Mouse (Mus musculus) left cerebral cortex, postnatal 14 days (tissue): ENCODE data around the gene Dab1. TPM values are rescaled to one million over a fixed set of nuclear protein-coding genes. Genes with fewer than 3 reads are reported as not detected.
A peak's percentile ranks its signal among the peaks of the same experiment; 100 is the strongest.

Experiments used
- DNase-seq, 2 experiments: peaks; one replicate each; pipeline ENCODE4 v3.0.0; 2021 to 2022; ENCODE audit warnings: low spot score in 2 of 2, mixed read lengths in 1 of 2
- intact Hi-C: fragments of 180-260 bp; cut with DNase I; formaldehyde crosslinking; loops from one replicate; pipeline ENCODE4 v1.15.1; 2025
- total RNA-seq, 2 experiments: library from RNA; stranded (reverse); gene quantifications; 2 replicates each; pipeline ENCODE4 v1.2.3; 2021

Gene Dab1
- total RNA-seq, 2 experiments from 2014 or later, result 92.3 to 101 TPM

DNA sequence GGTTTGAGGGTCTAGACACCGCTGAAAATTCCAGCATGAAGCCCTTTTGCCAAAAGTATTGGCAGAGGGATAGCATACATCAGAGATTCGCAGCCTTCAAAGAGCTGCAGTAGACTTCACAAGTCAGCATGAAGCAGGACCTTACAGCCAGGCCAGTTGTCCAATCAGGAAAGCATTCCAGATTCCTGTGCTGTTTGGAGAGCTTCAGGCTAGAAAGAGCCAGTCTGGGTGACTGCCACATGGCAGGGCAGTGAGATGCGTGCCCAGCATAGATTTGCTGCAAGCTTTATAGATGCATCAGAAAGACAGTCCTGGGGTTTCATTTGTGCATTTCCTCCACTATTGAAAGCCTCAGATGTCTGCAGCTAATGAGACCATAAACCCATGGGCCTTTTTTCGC, 66.0 kb downstream of the Dab1 start:
- no peak for DNase-seq
- intact Hi-C loops, result no loop called here

DNA sequence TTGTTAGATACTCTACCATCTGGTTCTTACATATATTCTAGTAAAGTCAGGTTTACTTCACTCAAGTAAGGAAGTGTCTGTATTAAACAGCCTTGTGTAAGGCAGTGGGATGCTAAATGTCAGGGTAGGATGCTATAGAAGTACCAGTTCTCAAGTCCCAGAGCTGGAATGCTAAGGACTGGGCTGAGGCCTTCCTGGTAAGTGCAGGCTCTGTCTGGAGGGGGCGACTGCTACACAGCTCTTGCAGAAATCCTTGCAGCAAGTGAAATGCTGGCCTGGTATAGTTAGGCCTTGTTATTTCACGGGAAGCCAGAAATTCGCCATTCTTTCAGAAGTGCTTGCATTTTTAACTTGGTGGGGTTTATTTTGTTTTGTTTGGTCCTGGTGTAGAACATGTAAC, 72.6 kb downstream of the Dab1 start:
- DNase-seq, result peak in 1 of 2 experiments; percentile 61
- intact Hi-C loops, result loop anchor here (10.0 kb wide), 1 partner anchor 983 kb away; no protein-coding TSS in a partner anchor

DNA sequence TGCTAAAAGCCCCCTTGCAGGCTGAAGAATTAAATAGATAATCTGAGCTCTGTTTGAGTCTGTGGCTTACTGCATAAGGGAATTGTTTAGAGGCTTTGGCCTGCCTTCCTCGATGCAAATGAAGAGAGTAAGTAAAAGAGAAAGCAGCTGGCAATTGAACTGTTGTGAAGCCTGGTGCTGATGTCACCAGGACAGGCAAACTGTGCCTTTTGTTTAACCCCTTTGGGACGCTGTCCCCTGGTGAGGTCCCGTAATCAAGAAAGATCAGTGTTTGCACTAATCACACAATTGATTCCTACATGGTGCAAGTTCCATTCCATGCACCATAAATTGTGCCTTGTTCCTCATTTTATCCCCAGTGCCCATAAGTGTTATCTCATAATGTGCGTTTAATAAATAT, 80.6 kb downstream of the Dab1 start:
- intact Hi-C loops, result loop anchor here (10.0 kb wide), 1 partner anchor 975 kb away; no protein-coding TSS in a partner anchor
- no peak for DNase-seq

DNA sequence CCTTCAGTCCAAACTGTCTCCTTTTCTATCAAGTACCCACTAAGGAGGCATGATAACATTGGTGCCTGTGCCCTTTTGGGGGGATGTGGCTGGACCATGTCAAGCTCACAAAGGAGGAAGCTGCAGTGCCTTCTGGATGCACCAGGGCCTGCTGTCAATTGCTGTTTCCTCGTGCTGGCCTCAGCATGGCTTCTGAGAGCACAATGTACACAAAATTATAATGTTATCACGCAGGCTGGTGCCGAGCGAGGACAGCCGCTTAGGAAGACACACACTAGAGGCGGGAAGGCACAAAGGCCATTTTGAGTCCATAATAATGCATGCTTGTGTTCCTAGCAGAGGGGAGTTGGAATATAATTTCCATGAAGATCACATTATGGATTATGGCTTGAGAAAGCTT, 81.2 kb downstream of the Dab1 start:
- no peak for DNase-seq
- intact Hi-C loops, result no loop called here

DNA sequence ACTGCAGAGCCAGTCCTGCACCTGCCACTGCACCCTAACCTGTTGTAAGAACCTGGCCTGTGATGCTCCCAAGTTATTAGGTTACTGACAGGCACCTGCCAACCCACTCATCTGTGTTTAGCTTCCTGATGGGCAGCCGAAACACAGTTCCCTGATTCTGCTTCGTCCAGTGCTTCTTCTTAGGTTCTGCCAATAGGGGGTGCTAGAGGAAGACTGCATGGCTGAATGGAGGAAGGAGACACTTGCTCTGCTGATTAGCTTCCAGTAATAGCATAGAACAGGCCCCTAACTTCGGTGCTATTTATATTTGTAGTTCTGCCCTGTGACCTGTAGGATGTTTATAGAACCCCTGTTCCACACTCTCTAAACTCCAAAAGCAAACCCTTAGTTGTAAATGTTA, 83.0 kb downstream of the Dab1 start:
- intact Hi-C loops, result no loop called here
- no peak for DNase-seq

DNA sequence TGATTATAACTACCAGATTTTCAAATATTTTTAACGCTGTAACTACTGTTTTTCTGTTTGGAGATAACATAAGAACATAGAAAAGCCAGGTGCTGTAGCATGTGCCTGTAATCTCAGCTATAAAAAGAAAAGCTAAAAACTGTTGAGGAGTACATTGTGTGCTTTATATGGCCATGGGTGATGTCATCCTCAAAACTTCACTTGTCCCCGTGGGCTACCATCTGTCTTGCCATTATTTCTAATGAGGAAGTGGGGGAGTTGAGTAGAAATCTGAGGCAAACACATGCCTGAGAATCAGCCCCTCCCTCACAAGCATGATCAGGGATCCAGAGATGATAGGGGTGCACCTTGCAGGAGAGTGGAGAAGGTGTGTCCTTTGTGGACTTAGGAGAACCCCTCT, 85.3 kb downstream of the Dab1 start:
- DNase-seq, result no peak

DNA sequence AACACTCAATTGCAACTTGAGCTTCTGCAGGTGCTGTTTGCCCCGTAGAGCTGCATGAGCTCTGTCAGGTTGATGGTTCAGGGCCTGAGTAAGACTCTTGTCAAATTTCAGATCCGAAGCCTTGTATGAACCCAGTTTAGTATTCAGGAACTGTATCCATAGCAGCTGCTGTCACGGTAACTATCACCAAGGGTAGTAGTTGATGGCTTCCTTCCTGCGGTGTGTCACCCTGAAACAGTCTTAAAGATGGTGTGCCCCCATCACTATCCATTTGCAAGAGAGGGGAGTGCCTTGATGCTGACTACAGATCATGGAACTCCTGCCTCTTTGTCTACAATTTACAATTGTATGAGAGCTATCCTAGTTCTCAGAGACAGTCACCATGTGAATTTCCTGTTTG, 87.3 kb downstream of the Dab1 start:
- intact Hi-C loops, result no loop called here
- DNase-seq, result peak in 1 of 2 experiments; percentile 58

More for the DNA sequence above, 85.3 kb downstream of the Dab1 start:
- intact Hi-C loops, result no loop called here

DNA sequence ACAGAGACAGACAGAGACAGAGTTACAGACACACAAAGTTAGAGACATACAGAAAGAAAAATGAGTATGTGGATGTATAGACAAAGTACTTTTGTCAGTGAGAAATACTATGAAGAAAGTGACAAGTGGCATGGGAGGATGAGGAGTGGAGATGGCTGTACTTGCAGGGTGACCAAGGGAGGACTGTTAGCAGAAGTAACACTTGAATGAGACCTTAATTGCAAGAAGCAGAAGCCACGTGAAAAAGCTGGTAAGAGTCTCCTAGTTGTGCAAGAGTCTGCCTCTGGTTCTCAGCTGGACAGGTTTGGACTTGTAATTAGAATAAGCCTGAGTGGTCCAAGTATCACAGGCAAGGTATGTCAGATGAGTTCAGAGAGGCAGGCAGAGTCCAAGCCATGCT, 88.0 kb downstream of the Dab1 start:
- intact Hi-C loops, result no loop called here
- no peak for DNase-seq

DNA sequence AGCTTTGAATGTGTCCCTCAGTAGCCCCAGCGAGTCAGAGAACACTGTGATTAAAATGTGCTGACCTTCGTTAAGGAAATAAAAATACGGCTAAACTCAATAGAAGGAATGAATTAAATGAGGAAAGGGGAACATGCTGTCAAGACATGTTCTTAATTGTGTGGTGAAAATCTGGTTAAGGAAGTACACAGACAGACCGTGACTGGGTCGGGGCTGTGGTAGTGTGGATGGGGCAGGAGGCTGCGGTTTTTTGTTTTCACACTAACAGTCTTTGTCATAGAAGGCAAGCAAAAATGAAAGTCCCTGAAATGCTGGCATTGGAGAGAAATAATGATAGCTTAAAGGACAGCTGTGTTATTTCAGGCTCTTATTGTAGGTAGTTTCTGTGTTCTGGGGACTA, 92.2 kb downstream of the Dab1 start:
- intact Hi-C loops, result no loop called here

DNA sequence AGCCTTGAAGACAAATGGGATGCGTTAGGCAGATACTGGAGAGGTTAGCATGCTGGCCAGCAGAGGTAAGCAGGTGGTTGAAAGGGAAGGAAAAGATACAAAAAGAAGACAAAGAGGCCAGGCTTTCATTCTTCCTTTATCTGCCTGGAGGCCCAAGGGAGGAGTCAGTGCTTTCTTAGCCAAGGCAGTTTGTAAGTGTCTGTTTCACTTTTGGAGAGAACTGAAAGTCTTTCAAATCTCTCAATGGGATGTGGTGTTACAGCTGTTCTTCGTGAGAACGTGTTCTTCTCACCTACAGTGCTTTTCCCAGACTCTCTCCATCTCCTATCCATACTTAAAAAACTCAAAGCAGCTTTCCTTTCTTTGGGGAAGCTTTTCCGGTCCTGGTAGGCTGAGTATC, 94.8 kb downstream of the Dab1 start:
- DNase-seq, result no peak
- intact Hi-C loops, result no loop called here

More for the DNA sequence above, 92.2 kb downstream of the Dab1 start:
- no peak for DNase-seq

DNA sequence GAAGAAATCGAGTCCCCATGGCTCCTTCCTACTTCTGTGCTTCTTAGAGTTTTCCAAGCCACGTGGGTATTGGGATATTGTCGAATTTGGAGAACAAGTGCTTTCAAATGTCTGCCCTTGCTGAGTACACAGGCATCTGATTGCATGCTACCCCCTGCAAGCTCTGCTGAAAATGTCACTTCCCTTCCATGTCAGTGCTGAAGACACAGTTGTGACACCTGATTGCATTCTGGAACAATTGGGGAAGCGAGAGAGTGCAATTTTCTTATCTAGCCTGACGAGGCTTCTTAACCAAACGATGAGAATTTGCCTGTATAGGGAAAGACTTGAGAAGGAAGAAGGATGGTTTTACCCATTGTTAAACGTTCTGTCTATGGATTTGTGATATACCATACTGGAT, 95.8 kb downstream of the Dab1 start:
- intact Hi-C loops, result no loop called here
- DNase-seq, result no peak

DNA sequence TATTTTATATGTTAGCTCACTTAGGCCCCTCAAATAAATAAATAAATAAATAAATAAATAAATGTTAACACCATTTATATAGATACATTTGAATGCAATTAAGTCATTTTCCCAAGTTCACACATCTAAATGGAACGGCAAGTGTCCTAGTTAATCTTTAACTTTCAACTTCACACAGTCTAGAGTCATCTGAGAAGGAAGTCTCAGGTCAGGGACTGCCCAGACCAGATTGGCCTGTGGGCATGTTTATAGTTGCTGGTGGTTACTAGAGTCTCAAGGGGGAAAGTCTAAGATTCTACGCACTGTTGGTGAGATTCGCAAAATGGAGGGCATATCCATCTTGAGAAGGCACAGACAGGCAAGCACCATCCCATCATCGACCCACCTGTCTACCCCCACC, 96.4 kb downstream of the Dab1 start:
- no peak for DNase-seq

DNA sequence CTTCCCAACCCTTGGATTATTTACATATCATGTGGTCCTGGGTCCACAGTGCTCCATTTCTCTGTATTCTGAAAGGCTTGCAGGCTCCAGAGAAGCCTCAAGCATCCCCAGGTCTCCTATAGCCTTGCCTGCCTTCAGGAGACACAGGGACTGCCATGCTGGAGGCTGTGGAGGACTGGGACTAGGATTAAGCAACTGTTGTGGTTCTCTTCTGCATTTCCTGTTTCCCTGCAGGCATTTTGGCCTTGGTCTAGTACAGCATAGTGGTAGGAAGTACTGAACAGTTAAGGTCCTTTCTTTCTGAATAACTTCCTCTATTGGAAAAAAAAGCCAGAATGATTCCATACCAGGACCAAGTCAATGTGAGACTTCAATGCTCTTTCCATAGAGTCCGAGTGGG, 103.6 kb downstream of the Dab1 start:
- intact Hi-C loops, result no loop called here
- DNase-seq, result no peak

More for the DNA sequence above, 96.4 kb downstream of the Dab1 start:
- intact Hi-C loops, result no loop called here

DNA sequence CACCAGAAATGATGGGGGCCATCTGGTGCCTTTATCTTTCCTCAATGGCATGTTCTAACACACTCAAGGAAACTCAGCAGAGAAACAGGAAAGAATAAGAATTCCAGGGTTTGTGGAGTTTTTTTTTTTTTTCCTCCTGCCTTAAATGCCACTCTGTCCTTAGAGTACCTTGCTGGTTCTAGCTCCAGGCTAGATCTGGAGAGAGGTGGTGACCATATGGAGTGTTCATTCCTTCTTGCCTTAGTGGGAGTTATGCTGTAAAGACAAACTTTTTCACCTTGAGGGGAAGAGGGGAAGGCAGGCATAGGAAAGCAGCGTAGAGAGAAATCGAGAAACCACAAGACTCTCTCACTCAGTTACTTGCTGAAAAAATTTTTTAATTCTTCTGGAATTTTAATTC, 107.3 kb downstream of the Dab1 start:
- intact Hi-C loops, result no loop called here
- DNase-seq, result no peak

DNA sequence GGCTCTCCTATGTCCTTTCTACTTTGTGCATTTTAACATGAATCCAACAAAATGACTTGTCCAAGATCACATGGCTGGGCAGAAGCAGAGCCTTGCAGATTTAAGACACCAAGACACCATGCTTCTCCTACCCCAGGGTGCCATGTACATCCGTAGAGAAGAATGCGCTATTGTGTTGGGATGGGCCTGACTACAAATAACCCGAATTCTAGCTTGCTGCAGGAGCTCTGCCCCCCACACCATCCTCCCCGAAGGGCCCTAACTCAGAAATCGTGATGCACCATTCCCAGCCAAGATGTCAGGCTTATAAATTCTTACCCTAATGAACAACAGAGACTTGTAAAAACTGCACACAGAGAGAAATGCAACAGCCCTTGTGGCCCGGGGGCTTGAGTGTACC, 118.0 kb downstream of the Dab1 start:
- DNase-seq, result no peak
- intact Hi-C loops, result no loop called here

DNA sequence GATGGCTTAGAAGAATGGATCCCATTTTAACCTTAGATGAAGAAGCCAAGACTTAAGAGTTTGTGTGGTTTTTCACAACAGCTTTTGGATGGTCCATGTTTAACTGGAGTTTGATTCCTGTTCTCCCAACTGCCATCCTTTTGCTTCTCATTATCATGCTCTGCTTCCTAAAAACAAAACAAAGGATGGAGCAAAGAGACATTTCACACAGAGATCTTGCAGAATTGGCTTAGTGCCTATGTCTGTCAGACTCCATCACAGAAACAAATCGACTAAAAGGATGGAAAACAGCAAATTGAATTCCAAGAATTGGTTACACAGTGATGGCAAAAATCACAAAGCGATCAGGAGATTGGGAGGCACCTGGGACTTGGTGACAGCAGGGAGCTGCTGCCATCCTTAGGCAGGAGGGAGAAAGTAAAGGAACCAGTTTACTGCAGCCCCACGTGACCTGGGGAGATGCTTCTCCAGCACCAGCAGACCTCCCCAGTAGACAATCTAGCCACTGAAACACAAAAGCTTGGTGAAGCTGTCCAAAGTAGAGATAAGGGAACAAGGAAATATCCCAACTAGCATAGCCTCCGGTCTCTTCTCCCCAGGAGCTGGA, 132.2 kb downstream of the Dab1 start:
- intact Hi-C loops, result no loop called here
- no peak for DNase-seq

DNA sequence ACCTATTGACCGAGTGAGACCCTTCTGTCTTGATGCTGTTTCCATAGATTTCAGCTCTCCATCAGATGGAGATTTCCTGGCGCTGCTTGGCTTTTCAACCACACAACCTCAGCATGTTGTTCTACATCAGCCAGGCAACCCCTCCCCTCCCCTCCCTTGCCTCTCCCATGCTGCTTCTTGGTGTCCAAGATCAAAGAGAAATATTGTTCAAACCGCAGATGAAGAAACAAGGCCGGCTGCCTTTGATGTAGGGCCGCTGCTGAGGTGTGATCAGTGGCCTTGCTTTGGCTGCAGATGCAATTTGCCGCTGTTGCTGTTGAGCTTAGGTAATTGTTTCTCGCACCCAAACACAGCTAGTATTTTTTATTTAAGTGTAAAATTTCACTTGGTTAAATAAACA, 135.4 kb downstream of the Dab1 start:
- no peak for DNase-seq
- intact Hi-C loops, result no loop called here

DNA sequence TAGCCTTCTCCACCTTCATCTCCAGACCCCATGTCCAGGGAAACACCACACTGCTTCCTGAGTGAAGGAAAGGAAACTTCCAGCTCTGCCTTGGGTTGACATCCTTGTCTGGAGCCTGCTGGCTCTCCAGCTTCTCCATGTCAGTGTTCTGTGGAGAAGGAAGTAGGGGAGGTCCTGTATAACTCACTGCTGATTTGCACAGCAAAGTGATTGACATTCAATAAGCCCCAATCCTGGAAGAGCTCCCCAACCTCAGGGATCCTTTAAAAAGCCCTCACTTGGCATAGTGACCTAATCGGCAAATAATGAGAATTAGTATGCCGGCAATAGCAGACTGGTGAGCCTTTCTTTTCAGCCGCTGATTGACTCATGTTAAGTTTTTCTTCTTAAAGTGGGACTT, 138.1 kb downstream of the Dab1 start:
- intact Hi-C loops, result no loop called here
- no peak for DNase-seq

DNA sequence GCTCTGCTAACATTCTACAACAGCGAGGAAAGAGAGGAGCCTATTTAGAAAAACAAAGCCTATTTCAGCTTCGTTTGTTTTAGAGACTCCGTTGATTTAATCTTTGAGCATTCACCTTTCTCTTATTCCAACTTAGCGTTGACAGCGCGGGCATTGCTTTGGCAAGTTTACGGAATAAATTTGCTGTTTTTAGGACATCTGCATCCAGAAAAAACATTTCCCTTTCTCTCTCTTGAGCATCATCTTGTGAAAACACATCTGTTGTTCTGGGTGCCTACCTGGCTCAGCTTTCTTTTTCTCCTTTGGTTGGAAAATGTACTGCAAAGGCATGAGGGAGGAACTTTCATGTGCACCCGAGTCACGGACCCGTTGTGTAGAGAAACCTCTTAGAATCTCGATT, 143.3 kb downstream of the Dab1 start:
- intact Hi-C loops, result no loop called here
- peak in 1 of 2 experiments; percentile 13 for DNase-seq

DNA sequence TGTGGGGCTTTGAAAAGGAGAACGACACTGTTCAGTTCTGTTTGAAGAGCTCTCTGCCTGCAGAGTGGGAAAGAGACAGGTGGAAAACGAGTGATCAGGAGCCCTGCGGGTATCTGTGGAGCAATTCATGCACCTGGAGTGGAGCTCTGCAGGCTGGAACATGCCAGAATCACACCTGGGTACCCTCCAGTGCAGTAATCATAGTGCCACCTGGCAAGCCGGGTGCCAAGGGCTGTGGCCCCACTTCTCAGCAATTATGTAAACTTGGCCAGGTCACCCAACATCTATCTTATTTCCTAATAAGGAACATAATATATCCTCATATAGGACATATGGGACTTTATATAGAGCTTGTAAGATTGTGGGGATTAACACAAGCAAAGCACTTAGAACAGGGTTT, 156.6 kb downstream of the Dab1 start:
- no peak for DNase-seq
- intact Hi-C loops, result no loop called here

DNA sequence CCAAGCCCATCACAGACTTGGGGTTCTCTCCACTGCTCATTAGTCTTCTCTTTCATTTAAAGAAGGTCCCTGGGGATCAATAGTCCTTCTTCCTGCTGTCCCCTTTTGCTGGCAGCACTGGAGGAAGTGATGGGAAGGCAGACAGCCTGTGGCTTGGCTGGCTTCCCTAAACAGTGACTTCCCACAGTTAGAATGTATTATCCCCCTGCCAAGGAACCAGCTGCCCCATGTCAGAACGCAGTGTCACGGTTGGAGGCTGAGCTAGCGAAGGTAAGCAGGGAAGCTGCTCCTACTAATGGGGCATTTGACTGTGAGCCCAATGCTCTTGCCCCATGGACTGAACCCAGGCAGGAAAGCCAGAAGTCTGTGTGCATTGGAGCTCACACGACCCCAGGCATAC, 162.2 kb downstream of the Dab1 start:
- intact Hi-C loops, result no loop called here
- no peak for DNase-seq
